Mouse (Mus musculus) heart, adult 2 months (tissue): ENCODE results near the gene Kazn. TPM values are rescaled to one million over a fixed set of nuclear protein-coding genes. Genes with fewer than 3 reads are reported as not detected.

ENCODE experiments used
- DNase-seq, 2 experiments: peaks; one replicate each; pipeline ENCODE4 v3.0.0; 2021
- H3K27ac ChIP-seq: fragments of 200-600 bp; 2 replicates; pipeline ENCODE4 v1.8.1; 2022
- H3K27me3 ChIP-seq: fragments of 200-500 bp; 2 replicates; pipeline ENCODE4 v1.6.1; 2012; ENCODE audit warnings: mild to moderate bottlenecking, low read length, inconsistent platforms, mixed read lengths; ENCODE audit not compliant: control insufficient read depth, insufficient read depth
- H3K36me3 ChIP-seq: fragments of 200-500 bp; 2 replicates; pipeline ENCODE4 v1.6.1; 2012; ENCODE audit warnings: low read length, inconsistent platforms; ENCODE audit not compliant: control insufficient read depth, insufficient read depth
- H3K4me1 ChIP-seq: fragments of 200-500 bp; 2 replicates; pipeline ENCODE4 v1.6.1; 2011; ENCODE audit warnings: low read length; ENCODE audit not compliant: control insufficient read depth, insufficient read depth
- H3K4me3 ChIP-seq: fragments of 200-600 bp; 2 replicates; pipeline ENCODE4 v1.8.1; 2022
- H3K79me2 ChIP-seq: fragments of 200-500 bp; replicated peaks from 2 replicates; pipeline ENCODE4 v1.6.1; 2012; ENCODE audit warnings: mild to moderate bottlenecking, inconsistent platforms, low read length, moderate library complexity, mixed read lengths; ENCODE audit not compliant: control insufficient read depth, insufficient read depth
- H3K9ac ChIP-seq: fragments of 200-500 bp; 2 replicates; pipeline ENCODE4 v1.6.1; 2012; ENCODE audit warnings: low read depth, mild to moderate bottlenecking, control low read depth, inconsistent platforms, low read length, mixed read lengths
- CTCF ChIP-seq: fragments of 200-600 bp; IDR thresholded peaks from 2 replicates; pipeline ENCODE4 v1.8.1; 2022; ENCODE audit warnings: antibody characterized with exemption, mild to moderate bottlenecking, moderate library complexity
- EP300 ChIP-seq: fragments of 200-500 bp; IDR thresholded peaks from 2 replicates; pipeline ENCODE4 v1.6.1; 2011; ENCODE audit warnings: low read depth, low read length, control low read depth; ENCODE audit not compliant: insufficient read depth
- POLR2A ChIP-seq: fragments of 200-500 bp; IDR thresholded peaks from 2 replicates; pipeline ENCODE4 v1.6.1; 2011; ENCODE audit warnings: mild to moderate bottlenecking, low read depth, low read length, control low read depth; ENCODE audit not compliant: insufficient read depth
- WGBS: fragments of 180-500 bp; shearing (Covaris S2); methylation state at CpG from one replicate; pipeline ENCODE4 v1.1.7; 2018; 5-methylcytosine and 5-hydroxymethylcytosine counted together
- intact Hi-C: fragments of 180-260 bp; cut with DNase I; formaldehyde crosslinking; loops from one replicate; pipeline ENCODE4 v1.15.1; 2025
- polyA plus RNA-seq: library from polyadenylated mRNA; depleted of rRNA; stranded (reverse); fragments of >200 nt; gene quantifications from 2 replicates; pipeline ENCODE4 v1.2.3, GENCODE M21; 2012; rRNA removed
- total RNA-seq, 2 experiments: library from RNA; stranded (reverse); gene quantifications; 2 replicates each; pipeline ENCODE4 v1.2.3; 2021

Gene Kazn
- total and polyA plus RNA-seq, 3 experiments = 2.4 to 5.7 (median 3.4) TPM

DNA sequence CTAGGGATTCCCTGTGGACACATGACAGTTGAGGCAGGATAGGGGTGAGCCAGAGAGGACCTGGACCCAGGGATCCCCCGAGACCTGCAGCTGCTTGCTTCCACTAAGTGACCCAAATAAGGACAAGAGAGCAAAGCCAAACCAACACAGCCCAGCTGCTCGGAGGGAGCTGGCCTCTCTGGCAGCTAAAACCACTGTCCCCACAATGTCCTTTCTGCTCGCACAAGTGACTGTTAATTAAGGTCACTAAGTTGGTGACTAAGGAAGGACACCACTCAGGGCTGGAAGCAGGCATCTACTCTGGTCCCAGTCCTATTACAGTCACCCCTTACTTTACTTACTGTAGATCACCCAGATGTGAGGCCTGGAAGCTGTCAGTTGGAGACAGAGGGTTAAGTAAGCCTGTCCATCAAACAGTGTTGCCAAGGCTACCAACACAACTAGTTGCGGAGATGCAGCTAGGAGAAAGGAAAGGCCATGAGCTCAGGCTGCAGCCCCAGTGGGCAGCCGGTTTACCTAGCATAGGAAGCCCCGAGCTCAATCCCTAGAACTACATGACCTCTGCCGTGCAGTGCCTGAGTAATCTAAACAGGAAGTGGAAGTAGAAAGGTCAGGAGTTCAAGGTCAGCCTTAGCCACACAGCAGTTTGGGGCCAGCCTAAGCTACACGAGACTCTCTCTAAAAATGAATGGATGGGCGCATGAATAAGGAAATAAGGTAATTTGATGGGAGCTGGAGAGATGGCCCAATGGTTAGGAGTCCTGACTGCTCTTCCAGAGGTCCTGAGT, 185.3 kb downstream of the Kazn start:
- Histone ChIP-seq H3K9ac (no peak overlapping the region), H3K79me2 (no peaks in the 10 kb centered on the region), H3K27me3 (no peaks in the 10 kb centered on the region), H3K4me1 (peaks cover 3% of the 10 kb centered on the region), H3K4me3 (no peak overlapping the region), H3K36me3 (no peaks in the 10 kb centered on the region), H3K27ac (peak overlapping the region; percentile 72)
- 0 out of 2 replicates have a peak, but pooled peaks have one; percentile 4 for TF ChIP-seq EP300
- TF ChIP-seq POLR2A = no peak
- no peak for TF ChIP-seq CTCF
- WGBS = 41% methylated on average over 9 of the region's 9 CpGs
- peak; percentile 48 to 51 for DNase-seq
- intact Hi-C loops = no loop called here

DNA sequence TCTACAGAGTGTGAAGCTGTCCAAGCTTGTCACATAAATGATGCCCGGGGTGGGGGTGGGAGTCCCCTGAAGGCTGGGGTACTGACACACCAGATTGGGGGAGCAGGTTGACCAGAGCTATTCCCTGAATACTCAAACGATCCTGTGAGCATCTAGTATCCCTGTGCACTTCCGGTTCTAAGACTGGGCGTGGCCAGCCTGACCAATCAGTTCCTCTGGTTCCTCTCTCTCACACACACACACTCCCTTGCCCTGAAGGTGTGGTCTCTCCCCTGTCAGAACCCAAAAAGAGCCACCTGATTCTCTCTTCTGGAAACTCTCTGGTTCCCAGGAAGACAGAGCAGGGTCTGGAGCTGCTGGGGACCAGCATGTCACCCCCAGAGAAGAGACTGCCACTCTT, 185.9 kb downstream of the Kazn start:
- intact Hi-C loops = no loop called here
- Histone ChIP-seq H3K4me3 (no peak overlapping the region), H3K9ac (no peak overlapping the region), H3K36me3 (no peaks in the 10 kb centered on the region), H3K27me3 (no peaks in the 10 kb centered on the region), H3K79me2 (no peaks in the 10 kb centered on the region), H3K4me1 (peaks cover 3% of the 10 kb centered on the region), H3K27ac (peak overlapping the region; percentile 72)
- 34% methylated on average over 4 of the region's 4 CpGs for WGBS
- TF ChIP-seq CTCF (no peak), POLR2A (no peak), EP300 (no peak)
- no peak for DNase-seq

DNA sequence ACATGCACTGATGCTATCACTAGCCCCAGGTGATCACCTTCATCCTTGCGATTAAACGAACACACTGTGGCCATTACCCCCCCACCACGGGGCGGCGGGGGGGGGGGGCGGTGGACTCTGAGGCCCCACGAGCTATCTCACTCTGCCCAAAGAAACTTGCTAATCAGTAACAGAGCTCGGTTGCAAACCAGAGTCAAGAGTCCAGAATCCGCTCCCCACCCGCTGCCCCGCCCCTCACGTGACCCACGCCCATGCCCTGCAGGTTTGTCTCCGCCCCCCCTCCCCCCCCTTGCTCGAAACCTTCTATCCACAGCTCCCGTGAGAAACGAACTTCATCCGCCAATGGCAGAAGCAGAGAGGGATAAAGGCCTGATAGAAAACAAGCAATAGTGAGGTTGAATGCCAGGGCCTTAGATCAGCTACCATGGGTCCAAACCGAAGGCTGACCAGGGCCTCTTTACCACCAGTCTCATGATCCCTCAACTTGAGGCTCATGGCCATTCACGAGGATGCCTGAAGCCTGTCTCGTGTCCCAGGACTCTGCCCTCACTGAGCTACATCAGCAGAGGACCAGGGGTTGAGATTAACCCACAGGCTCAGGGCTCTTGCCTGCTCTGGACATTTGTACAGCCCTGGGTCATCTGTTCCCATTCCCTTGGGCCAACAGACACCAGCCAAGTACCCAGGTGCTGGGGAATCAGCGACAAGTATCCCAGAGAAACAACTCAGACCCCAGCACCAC, 186.6 kb downstream of the Kazn start:
- no peaks in the 10 kb centered on the region for H3K36me3 ChIP-seq

More for the DNA sequence above, 186.6 kb downstream of the Kazn start:
- no peaks in the 10 kb centered on the region for H3K79me2 ChIP-seq
- H3K4me3 ChIP-seq = no peak overlapping the region
- H3K27me3 ChIP-seq = no peaks in the 10 kb centered on the region
- TF ChIP-seq POLR2A = no peak
- TF ChIP-seq EP300 = no peak
- TF ChIP-seq CTCF = no peak
- no peak overlapping the region for H3K27ac ChIP-seq
- DNase-seq = no peak
- no peak overlapping the region for H3K9ac ChIP-seq
- intact Hi-C loops = no loop called here
- peaks cover 3% of the 10 kb centered on the region for H3K4me1 ChIP-seq
- WGBS = 49% methylated on average over 21 of the region's 22 CpGs

Other genes starting within 250 kb of the Kazn start
- gene Fhad1, start 224.3 kb downstream of the Kazn start, total RNA-seq = under 1 TPM; 0.47 to 0.55 TPM
- gene Fhad1, start 224.3 kb downstream of the Kazn start, polyA plus RNA-seq = 0.47 and 0.53 TPM in 2 replicates
- gene Tmem51, start 155.1 kb downstream of the Kazn start, total RNA-seq = 1 to 10 TPM; 5.5 to 6.0 TPM
- 9.9 and 13.1 TPM in 2 replicates for gene Tmem51, start 155.1 kb downstream of the Kazn start, polyA plus RNA-seq